Mouse (Mus musculus): ENCODE measurements around the gene Lnx2. TPM values are rescaled to one million over a fixed set of nuclear protein-coding genes. Genes with fewer than 3 reads are reported as not detected.

Lnx2 gene
- polyA plus RNA-seq, 1 experiment from 2014 or later = 3.3 TPM

GRCm38 (mm10) chr5:147075103-147076025 lies 1.0 kb downstream of the Lnx2 start:
- Histone ChIP-seq H3K9me3 (replicated peaks) (no peaks in the 10 kb centered on the region), H3K4me3 (replicated peaks) (peak overlapping the region; percentile 88), H3K36me3 (peaks cover 15% of the 10 kb centered on the region), H3K4me2 (peak overlapping the region; percentile 98), H3K27ac (peak overlapping the region; percentile 88), H3K27me3 (no peaks in the 10 kb centered on the region), H3K9ac (peak overlapping the region; percentile 87), H3K4me1 (replicated peaks) (peaks cover 71% of the 10 kb centered on the region)
- ATAC-seq (ENCODE audit: low read depth) (no peak), DNase-seq (no peak)
- 21% methylated on average over 21 of the region's 21 CpGs for WGBS (ENCODE audit: insufficient replicate concordance)

GRCm38 (mm10) chr5:147073805-147074204 lies 2.6 kb downstream of the Lnx2 start:
- Histone ChIP-seq H3K4me1 (replicated peaks) (peaks cover 71% of the 10 kb centered on the region), H3K36me3 (peaks cover 3% of the 10 kb centered on the region; the same call in 1 of the 2 replicates), H3K27me3 (no peaks in the 10 kb centered on the region), H3K4me2 (no peak overlapping the region), H3K27ac (no peak overlapping the region), H3K9me3 (replicated peaks) (no peaks in the 10 kb centered on the region), H3K9ac (no peak overlapping the region), H3K4me3 (replicated peaks) (no peak overlapping the region)
- no peak for DNase-seq
- 71% methylated on average over 6 of the region's 6 CpGs for WGBS (ENCODE audit: insufficient replicate concordance)
- ATAC-seq (ENCODE audit: low read depth) = no peak

GRCm38 (mm10) chr5:147071886-147072285 lies 4.5 kb downstream of the Lnx2 start:
- Histone ChIP-seq H3K4me2 (no peak overlapping the region), H3K4me3 (replicated peaks) (no peak overlapping the region), H3K27ac (no peak overlapping the region), H3K9me3 (replicated peaks) (no peaks in the 10 kb centered on the region), H3K27me3 (no peaks in the 10 kb centered on the region), H3K4me1 (replicated peaks) (peaks cover 67% of the 10 kb centered on the region), H3K36me3 (no peaks in the 10 kb centered on the region), H3K9ac (no peak overlapping the region)
- no peak for DNase-seq
- 49% methylated on average over 4 of the region's 4 CpGs for WGBS (ENCODE audit: insufficient replicate concordance)
- ATAC-seq (ENCODE audit: low read depth) = no peak

- no peaks in the 10 kb centered on the region for H3K36me3 ChIP-seq
- no peak overlapping the region for H3K4me3 ChIP-seq (replicated peaks)
- H3K9ac ChIP-seq = no peak overlapping the region; the same call in 1 of the 2 replicates
- H3K27me3 ChIP-seq = no peaks in the 10 kb centered on the region
- no peak overlapping the region for H3K27ac ChIP-seq
- no peaks in the 10 kb centered on the region for H3K9me3 ChIP-seq (replicated peaks)
- no peak overlapping the region for H3K4me2 ChIP-seq
- DNase-seq (peak; percentile 8), ATAC-seq (ENCODE audit: low read depth) (no peak)
- H3K4me1 ChIP-seq (replicated peaks) = peaks cover 73% of the 10 kb centered on the region
- WGBS (ENCODE audit: insufficient replicate concordance) = 56% methylated on average over 16 of the region's 16 CpGs
Observed at GRCm38 (mm10) chr5:147070791-147071516, 5.4 kb downstream of the Lnx2 start.

- WGBS (ENCODE audit: insufficient replicate concordance) = 72% methylated on average over 5 of the region's 5 CpGs
- DNase-seq = no peak
- H3K4me1 ChIP-seq (replicated peaks) = peaks cover 54% of the 10 kb centered on the region
Observed at GRCm38 (mm10) chr5:147068876-147069275, 7.5 kb downstream of the Lnx2 start.

GRCm38 (mm10) chr5:147066965-147067364 lies 9.4 kb downstream of the Lnx2 start:
- H3K4me1 ChIP-seq (replicated peaks) = peaks cover 40% of the 10 kb centered on the region
- no peaks in the 10 kb centered on the region for H3K9me3 ChIP-seq (replicated peaks)
- H3K27me3 ChIP-seq = no peaks in the 10 kb centered on the region
- no peak overlapping the region for H3K9ac ChIP-seq
- H3K36me3 ChIP-seq = no peaks in the 10 kb centered on the region
- H3K4me2 ChIP-seq = no peak overlapping the region
- DNase-seq = no peak
- peak; percentile 61 for ATAC-seq (ENCODE audit: low read depth)
- no peak overlapping the region for H3K4me3 ChIP-seq (replicated peaks)
- H3K27ac ChIP-seq = no peak overlapping the region
- WGBS (ENCODE audit: insufficient replicate concordance) = 58% methylated on average over 5 of the region's 5 CpGs

More at GRCm38 (mm10) chr5:147068876-147069275, 7.5 kb downstream of the Lnx2 start:
- Histone ChIP-seq H3K27ac (no peak overlapping the region), H3K36me3 (no peaks in the 10 kb centered on the region), H3K4me3 (replicated peaks) (no peak overlapping the region), H3K27me3 (no peaks in the 10 kb centered on the region), H3K4me2 (no peak overlapping the region), H3K9ac (no peak overlapping the region), H3K9me3 (replicated peaks) (no peaks in the 10 kb centered on the region)
- no peak for ATAC-seq (ENCODE audit: low read depth)

- H3K9me3 ChIP-seq (replicated peaks) = no peaks in the 10 kb centered on the region
- H3K36me3 ChIP-seq = no peaks in the 10 kb centered on the region
- H3K9ac ChIP-seq = no peak overlapping the region
- ATAC-seq (ENCODE audit: low read depth) (no peak), DNase-seq (no peak)
- H3K4me1 ChIP-seq (replicated peaks) = peaks cover 33% of the 10 kb centered on the region
- H3K27me3 ChIP-seq = no peaks in the 10 kb centered on the region
- H3K27ac ChIP-seq = no peak overlapping the region
- no peak overlapping the region for H3K4me3 ChIP-seq (replicated peaks)
- 57% methylated on average over 4 of the region's 4 CpGs for WGBS (ENCODE audit: insufficient replicate concordance)
- H3K4me2 ChIP-seq = no peak overlapping the region
Observed at GRCm38 (mm10) chr5:147066129-147066528, 10.3 kb downstream of the Lnx2 start.

GRCm38 (mm10) chr5:147063215-147063661 lies 13.1 kb downstream of the Lnx2 start:
- ATAC-seq (ENCODE audit: low read depth) (no peak), DNase-seq (no peak)
- Histone ChIP-seq H3K27ac (no peak overlapping the region), H3K4me1 (replicated peaks) (peaks cover 30% of the 10 kb centered on the region), H3K9me3 (replicated peaks) (no peaks in the 10 kb centered on the region), H3K4me3 (replicated peaks) (no peak overlapping the region), H3K4me2 (no peak overlapping the region), H3K36me3 (no peaks in the 10 kb centered on the region), H3K27me3 (no peaks in the 10 kb centered on the region), H3K9ac (no peak overlapping the region)
- 61% methylated on average over 8 of the region's 8 CpGs for WGBS (ENCODE audit: insufficient replicate concordance)

- DNase-seq (no peak), ATAC-seq (ENCODE audit: low read depth) (no peak)
- Histone ChIP-seq H3K9ac (no peak overlapping the region), H3K27ac (no peak overlapping the region), H3K36me3 (no peaks in the 10 kb centered on the region), H3K27me3 (no peaks in the 10 kb centered on the region), H3K4me2 (no peak overlapping the region), H3K4me3 (replicated peaks) (no peak overlapping the region), H3K4me1 (replicated peaks) (peaks cover 43% of the 10 kb centered on the region), H3K9me3 (replicated peaks) (no peaks in the 10 kb centered on the region)
- 81% methylated on average over 2 of the region's 2 CpGs for WGBS (ENCODE audit: insufficient replicate concordance)
Observed at GRCm38 (mm10) chr5:147060024-147060423, 16.4 kb downstream of the Lnx2 start.

- no peak overlapping the region for H3K9ac ChIP-seq
- no peak for ATAC-seq (ENCODE audit: low read depth)
- WGBS (ENCODE audit: insufficient replicate concordance) = 62% methylated on average over 9 of the region's 9 CpGs
- no peak overlapping the region for H3K27ac ChIP-seq
- no peaks in the 10 kb centered on the region for H3K27me3 ChIP-seq
- no peaks in the 10 kb centered on the region for H3K9me3 ChIP-seq (replicated peaks)
- no peak for DNase-seq
- H3K36me3 ChIP-seq = no peaks in the 10 kb centered on the region
- no peak overlapping the region for H3K4me3 ChIP-seq (replicated peaks)
- no peak overlapping the region for H3K4me2 ChIP-seq
- H3K4me1 ChIP-seq (replicated peaks) = peaks cover 48% of the 10 kb centered on the region
Observed at GRCm38 (mm10) chr5:147059319-147059718, 17.1 kb downstream of the Lnx2 start.

- Histone ChIP-seq H3K4me1 (replicated peaks) (peaks cover 50% of the 10 kb centered on the region), H3K27me3 (no peaks in the 10 kb centered on the region), H3K27ac (no peak overlapping the region), H3K9ac (no peak overlapping the region), H3K4me2 (no peak overlapping the region), H3K36me3 (no peaks in the 10 kb centered on the region), H3K9me3 (replicated peaks) (no peaks in the 10 kb centered on the region), H3K4me3 (replicated peaks) (no peak overlapping the region)
- ATAC-seq (ENCODE audit: low read depth) (no peak), DNase-seq (no peak)
- WGBS (ENCODE audit: insufficient replicate concordance) = 75% methylated on average over 5 of the region's 5 CpGs
Observed at GRCm38 (mm10) chr5:147058661-147059060, 17.7 kb downstream of the Lnx2 start.

All from liver, embryonic 13.5 days (tissue).